Mouse (Mus musculus) intestine, embryonic 14.5 days (tissue): ENCODE results near the gene Gm49368. TPM values are rescaled to one million over a fixed set of nuclear protein-coding genes. Genes with fewer than 3 reads are reported as not detected.
"Not testable (repeated sequence)": the region's sequence is repeated elsewhere in the genome, so short reads cannot be mapped to it uniquely, and the experiment has no call there.

ENCODE experiments used
- ATAC-seq: fragments of 200-750 bp; cut with Nextera tagmentation; replicated peaks from 2 replicates; pipeline ENCODE4 v1.8.0; 2017; ENCODE audit warnings: low read depth, moderate number of reproducible peaks, moderate TSS enrichment, moderate library complexity; ENCODE audit not compliant: low FRiP score, low TSS enrichment
- DNase-seq: peaks from one replicate; pipeline ENCODE4 v3.0.0-alpha.2; 2018; ENCODE audit warnings: low spot score
- H3K27ac ChIP-seq: fragments of 300-500 bp; sonication (generic); 2 replicates; pipeline ENCODE4 v1.5.1; 2014; ENCODE audit warnings: low read depth, mild to moderate bottlenecking, control low read depth
- H3K27me3 ChIP-seq: fragments of 300-500 bp; sonication (generic); replicated peaks from 2 replicates; pipeline ENCODE4 v1.6.1; 2014; ENCODE audit warnings: low read length, control low read depth; ENCODE audit not compliant: control insufficient read depth, insufficient read depth
- H3K36me3 ChIP-seq: fragments of 300-500 bp; sonication (generic); 2 replicates; pipeline ENCODE4 v1.6.1; 2014; ENCODE audit warnings: low read length, control low read depth; ENCODE audit not compliant: control insufficient read depth, insufficient read depth
- H3K4me1 ChIP-seq: fragments of 300-500 bp; sonication (generic); replicated peaks from 2 replicates; pipeline ENCODE4 v1.6.1; 2014; ENCODE audit warnings: low read length, control low read depth, mixed read lengths; ENCODE audit not compliant: control insufficient read depth, insufficient read depth
- H3K4me2 ChIP-seq: fragments of 300-500 bp; sonication (generic); 2 replicates; pipeline ENCODE4 v1.6.1; 2014; ENCODE audit warnings: low read length
- H3K4me3 ChIP-seq: fragments of 300-500 bp; sonication (generic); 2 replicates; pipeline ENCODE4 v1.5.1; 2014; ENCODE audit warnings: low read depth, low read length, control low read depth, mixed read lengths
- H3K9ac ChIP-seq: fragments of 300-500 bp; sonication (generic); 2 replicates; pipeline ENCODE4 v1.6.1; 2014; ENCODE audit warnings: mild to moderate bottlenecking, low read length
- H3K9me3 ChIP-seq: fragments of 300-500 bp; sonication (generic); 2 replicates; pipeline ENCODE4 v1.6.1; 2016; ENCODE audit warnings: low read length, control low read depth; ENCODE audit not compliant: control insufficient read depth
- WGBS: fragments of 180-500 bp; shearing (Covaris S2); extraction: QIAGEN DNeasy Blood & Tissue Kit; methylation state at CpG from one replicate; pipeline ENCODE4 v1.1.7; 2014; 5-methylcytosine and 5-hydroxymethylcytosine counted together
- polyA plus RNA-seq: library from polyadenylated mRNA; unstranded; fragments of >200 nt; fragmentation: Nextera tagmentation; extraction: Ambion mirVana; gene quantifications from 2 replicates; pipeline ENCODE4 v1.2.1, GENCODE M21; 2014

The Gm49368 gene
- polyA plus RNA-seq, 1 experiment from 2014 or later: 0.04 TPM

DNA sequence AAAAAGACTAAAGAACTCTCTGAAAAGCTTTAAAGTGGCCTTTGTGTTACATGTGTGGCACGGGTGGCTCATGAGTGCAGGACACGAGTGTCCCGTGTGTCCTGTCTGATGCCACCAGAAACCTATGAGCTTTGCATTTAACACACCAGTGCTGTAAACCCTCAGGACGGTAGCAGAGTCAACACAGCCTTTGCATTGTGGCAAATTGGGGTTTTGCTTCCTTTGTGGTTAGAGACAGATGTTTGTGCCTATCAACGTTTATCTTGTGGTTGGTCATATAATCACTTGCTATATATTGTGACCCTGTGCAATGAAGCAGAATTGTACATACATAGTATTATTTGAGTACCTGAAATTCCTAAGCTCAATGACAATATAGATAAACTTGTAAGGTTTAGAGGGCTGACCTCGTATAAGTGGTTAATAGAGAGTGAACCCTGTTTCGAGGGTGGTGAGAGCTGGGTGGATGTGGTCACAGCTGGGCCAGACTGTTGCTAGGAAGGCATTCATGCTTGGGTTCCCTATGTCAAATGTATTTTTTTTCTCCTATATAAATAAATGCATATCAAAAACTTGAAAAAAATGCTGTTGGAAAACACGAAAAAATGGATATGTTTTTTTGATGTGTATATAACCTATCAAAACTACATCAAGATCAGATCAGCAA is 96.3 kb downstream of the Gm49368 start:
- DNase-seq, H3K4me2 ChIP-seq, H3K27me3 ChIP-seq, H3K36me3 ChIP-seq, ATAC-seq, H3K4me1 ChIP-seq, H3K27ac ChIP-seq, H3K9me3 ChIP-seq, H3K4me3 ChIP-seq, H3K9ac ChIP-seq: not testable (repeated sequence)
- 64% methylated on average over 8 of the region's 8 CpGs for WGBS

DNA sequence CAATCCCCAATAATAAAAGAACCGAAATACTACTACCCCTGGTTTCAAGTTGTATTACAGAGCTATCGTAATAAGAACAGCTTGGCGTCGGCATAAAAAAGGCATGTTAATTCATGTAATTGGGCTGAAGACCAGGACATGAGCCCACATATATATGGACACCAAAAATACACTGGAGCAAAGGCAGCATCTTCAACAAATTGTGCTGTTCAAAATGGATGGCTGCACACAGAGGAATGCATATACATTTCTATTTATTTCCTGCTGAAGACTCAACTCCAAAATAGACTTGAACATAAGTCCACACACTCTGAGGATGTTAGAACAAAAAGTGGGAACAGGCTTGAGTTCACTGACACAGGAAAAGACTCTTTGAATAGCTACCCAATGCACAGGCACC is 101.5 kb downstream of the Gm49368 start:
- 99% methylated on average over 4 of the region's 4 CpGs for WGBS
- no peaks in the 10 kb centered on the region for H3K9me3 ChIP-seq
- H3K9ac ChIP-seq: no peak overlapping the region
- DNase-seq (no peak), ATAC-seq (no peak)
- H3K4me3 ChIP-seq: no peak overlapping the region
- H3K27me3 ChIP-seq: no peaks in the 10 kb centered on the region
- no peaks in the 10 kb centered on the region for H3K4me1 ChIP-seq
- no peak overlapping the region for H3K27ac ChIP-seq
- no peaks in the 10 kb centered on the region for H3K36me3 ChIP-seq
- H3K4me2 ChIP-seq: no peak overlapping the region

DNA sequence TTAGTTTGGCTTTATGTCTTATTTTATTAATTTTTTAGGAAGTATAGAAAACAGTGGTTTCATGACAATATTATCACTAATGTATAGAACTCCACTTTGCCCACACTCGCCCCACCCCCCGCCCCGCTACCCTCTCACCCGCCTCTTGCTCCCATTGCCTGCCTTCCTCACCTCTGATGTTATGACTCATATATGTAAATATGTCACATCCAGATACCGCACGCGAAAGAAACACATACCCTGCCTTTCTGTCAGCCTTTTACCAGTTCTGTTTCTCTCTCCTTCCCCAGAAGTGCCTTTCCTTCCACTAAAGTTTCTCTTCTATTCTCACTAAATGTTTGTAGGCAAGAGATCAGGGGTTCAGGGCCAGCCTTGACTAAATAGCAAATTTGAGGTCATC is 103.9 kb downstream of the Gm49368 start:
- Histone ChIP-seq H3K36me3 (no peaks in the 10 kb centered on the region), H3K27me3 (no peaks in the 10 kb centered on the region), H3K9ac (no peak overlapping the region), H3K4me3 (no peak overlapping the region), H3K27ac (no peak overlapping the region), H3K9me3 (no peaks in the 10 kb centered on the region), H3K4me2 (no peak overlapping the region), H3K4me1 (no peaks in the 10 kb centered on the region)
- DNase-seq (no peak), ATAC-seq (no peak)
- WGBS: 76% methylated on average over 7 of the region's 7 CpGs

DNA sequence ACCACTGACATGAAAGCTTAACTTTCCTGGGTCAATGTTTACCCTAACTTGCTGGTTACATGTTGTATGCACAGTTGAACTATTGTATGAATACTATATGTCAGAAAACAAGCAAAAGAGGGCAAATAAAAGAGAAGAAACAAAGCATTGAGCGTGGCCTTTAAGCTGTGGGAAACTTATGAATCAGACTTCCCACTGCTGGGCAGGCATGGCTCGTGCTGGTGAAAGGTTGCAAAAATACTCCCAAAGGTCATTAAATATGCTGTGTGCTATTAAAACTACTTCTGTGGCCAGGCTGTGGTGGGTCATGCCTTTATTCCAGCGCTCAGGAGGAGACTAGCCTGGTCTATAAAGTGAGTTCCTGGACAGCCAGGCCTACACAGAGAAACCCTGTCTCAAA is 107.5 kb downstream of the Gm49368 start:
- no peaks in the 10 kb centered on the region for H3K36me3 ChIP-seq
- H3K27ac ChIP-seq: no peak overlapping the region
- H3K4me2 ChIP-seq: no peak overlapping the region
- 80% methylated on average over 3 of the region's 3 CpGs for WGBS
- ATAC-seq (no peak), DNase-seq (no peak)
- no peak overlapping the region for H3K9ac ChIP-seq
- no peaks in the 10 kb centered on the region for H3K27me3 ChIP-seq
- H3K4me1 ChIP-seq: no peaks in the 10 kb centered on the region
- H3K9me3 ChIP-seq: no peaks in the 10 kb centered on the region
- no peak overlapping the region for H3K4me3 ChIP-seq

Other genes with a start within 250 kb of the Gm49368 start
- 21.7 and 28.1 TPM in 2 replicates for gene Stx4a, start 238.4 kb upstream of the Gm49368 start, polyA plus RNA-seq
- gene Stx1b, start 238.1 kb upstream of the Gm49368 start, polyA plus RNA-seq: 4.9 and 6.1 TPM in 2 replicates
- gene Zfp646, start 186.5 kb upstream of the Gm49368 start, polyA plus RNA-seq: 15.0 and 16.3 TPM in 2 replicates
- gene Zfp668, start 185.9 kb upstream of the Gm49368 start, polyA plus RNA-seq: 15.7 and 17.2 TPM in 2 replicates
- 0.63 and 0.64 TPM in 2 replicates for gene Prss53, start 171.7 kb upstream of the Gm49368 start, polyA plus RNA-seq
- not detected in 2 replicates for gene Gm21974, start 167.2 kb upstream of the Gm49368 start, polyA plus RNA-seq
- 157 and 174 TPM in 2 replicates for gene Vkorc1, start 167.1 kb upstream of the Gm49368 start, polyA plus RNA-seq
- gene Bckdk, start 158.6 kb upstream of the Gm49368 start, polyA plus RNA-seq: 188 and 189 TPM in 2 replicates
- gene Kat8, start 150.2 kb upstream of the Gm49368 start, polyA plus RNA-seq: 37.9 and 41.9 TPM in 2 replicates
- 39.8 and 41.6 TPM in 2 replicates for gene Prss8, start 132.6 kb upstream of the Gm49368 start, polyA plus RNA-seq
- gene Prss36, start 116.0 kb upstream of the Gm49368 start, polyA plus RNA-seq: 8.6 and 11.0 TPM in 2 replicates
- gene Fus, start 95.2 kb upstream of the Gm49368 start, polyA plus RNA-seq: 52.5 and 59.5 TPM in 2 replicates
- gene Pycard, start 68.8 kb upstream of the Gm49368 start, polyA plus RNA-seq: 208 and 275 TPM in 2 replicates
- 0.16 TPM in 1 of 2 replicates, not detected in the other for gene Trim72, start 58.7 kb upstream of the Gm49368 start, polyA plus RNA-seq
- 0.94 and 1.7 TPM in 2 replicates for gene Itgam, start within 50 bp of the Gm49368 start, polyA plus RNA-seq
- gene Itgax, start 66.9 kb downstream of the Gm49368 start, polyA plus RNA-seq: 0.31 and 0.47 TPM in 2 replicates
- gene Itgad, start 91.7 kb downstream of the Gm49368 start, polyA plus RNA-seq: 0.11 TPM in 1 of 2 replicates, not detected in the other
- gene Cox6a2, start 143.7 kb downstream of the Gm49368 start, polyA plus RNA-seq: not detected in 2 replicates
- 13.4 and 13.8 TPM in 2 replicates for gene Armc5, start 174.7 kb downstream of the Gm49368 start, polyA plus RNA-seq
- gene 9130023H24Rik, start 175.3 kb downstream of the Gm49368 start, polyA plus RNA-seq: 6.5 and 7.6 TPM in 2 replicates
- gene Tgfb1i1, start 184.1 kb downstream of the Gm49368 start, polyA plus RNA-seq: 178 and 179 TPM in 2 replicates
- gene Slc5a2, start 203.0 kb downstream of the Gm49368 start, polyA plus RNA-seq: 0.15 TPM in 1 of 2 replicates, not detected in the other
- 49.5 and 51.0 TPM in 2 replicates for gene BC017158, start 235.5 kb downstream of the Gm49368 start, polyA plus RNA-seq